Mouse (Mus musculus) liver, adult 2 months (tissue): ENCODE measurements around the gene E130309D02Rik. TPM values are rescaled to one million over a fixed set of nuclear protein-coding genes. Genes with fewer than 3 reads are reported as not detected.

Experiments used
- DNase-seq: peaks from one replicate; pipeline ENCODE4 v3.0.0-alpha.2; 2011; ENCODE audit warnings: low read depth, low spot score; ENCODE audit errors: extremely low read depth
- H3K27ac ChIP-seq: fragments of 200-500 bp; replicated peaks from 2 replicates; pipeline ENCODE4 v1.5.1; 2012; ENCODE audit warnings: low read depth, mild to moderate bottlenecking, control low read depth, inconsistent platforms, low read length; ENCODE audit not compliant: insufficient read depth
- H3K27me3 ChIP-seq: fragments of 200-500 bp; 2 replicates; pipeline ENCODE4 v1.6.1; 2012; ENCODE audit warnings: mild to moderate bottlenecking, moderate library complexity, low read length, inconsistent platforms; ENCODE audit not compliant: control insufficient read depth, insufficient read depth
- H3K36me3 ChIP-seq: fragments of 200-500 bp; 2 replicates; pipeline ENCODE4 v1.6.1; 2012; ENCODE audit warnings: low read length, inconsistent platforms; ENCODE audit not compliant: control insufficient read depth, insufficient read depth
- H3K4me1 ChIP-seq: fragments of 200-500 bp; 2 replicates; pipeline ENCODE4 v1.6.1; 2011; ENCODE audit warnings: low read length; ENCODE audit not compliant: control insufficient read depth, insufficient read depth
- H3K4me3 ChIP-seq: fragments of 200-500 bp; 2 replicates; pipeline ENCODE4 v1.5.1; 2011; ENCODE audit warnings: low read depth, mild to moderate bottlenecking, control low read depth, low read length, moderate library complexity; ENCODE audit not compliant: insufficient read depth
- H3K79me2 ChIP-seq: fragments of 200-500 bp; 2 replicates; pipeline ENCODE4 v1.6.1; 2012; ENCODE audit warnings: inconsistent platforms, mild to moderate bottlenecking, low read length, moderate library complexity; ENCODE audit not compliant: control insufficient read depth, insufficient read depth
- H3K9ac ChIP-seq: fragments of 200-500 bp; 2 replicates; pipeline ENCODE4 v1.6.1; 2012; ENCODE audit warnings: low read depth, mild to moderate bottlenecking, control low read depth, inconsistent platforms, low read length
- CTCF ChIP-seq: fragments of 200-500 bp; IDR thresholded peaks from 2 replicates; pipeline ENCODE4 v1.5.1; 2011; ENCODE audit warnings: low read depth, low read length, control low read depth
- POLR2A ChIP-seq: fragments of 200-500 bp; IDR thresholded peaks from 2 replicates; pipeline ENCODE4 v1.6.1; 2011; ENCODE audit warnings: low read length, control low read depth; ENCODE audit not compliant: insufficient read depth; ENCODE audit errors: extremely low read depth
- WGBS: fragments of 180-500 bp; shearing (Covaris S2); methylation state at CpG from one replicate; pipeline ENCODE4 v1.1.7; 2018; 5-methylcytosine and 5-hydroxymethylcytosine counted together
- polyA plus RNA-seq: library from polyadenylated mRNA; depleted of rRNA; stranded (reverse); fragments of >200 nt; gene quantifications from 2 replicates; pipeline ENCODE4 v1.2.3, GENCODE M21; 2012
- total RNA-seq: library from RNA; depleted of rRNA; stranded (reverse); fragments of >200 nt; gene quantifications from 2 replicates; pipeline ENCODE4 v1.2.3, GENCODE M21; 2014

Gene E130309D02Rik
- total and polyA plus RNA-seq, 2 experiments: 4.3 to 12.8 TPM

DNA sequence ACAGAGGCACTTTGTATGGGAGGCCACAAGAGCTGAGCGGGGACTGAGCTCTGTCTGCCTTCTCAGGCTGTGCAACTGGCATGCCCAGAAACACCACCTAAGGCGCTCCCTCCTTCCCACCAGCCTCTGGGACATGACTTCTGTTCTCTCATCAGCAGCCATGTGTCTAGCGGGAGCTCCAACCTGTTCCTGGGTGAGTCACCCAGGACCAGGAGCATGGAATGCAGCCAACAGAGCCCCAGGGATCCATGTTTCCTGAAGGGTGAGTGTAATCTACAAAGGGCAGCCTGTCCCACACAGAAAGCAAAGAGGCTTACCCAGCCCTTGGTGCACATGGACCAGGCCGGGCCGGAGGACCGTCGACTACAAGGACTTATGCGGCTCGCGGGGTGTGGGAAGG is 50.5 kb downstream of the E130309D02Rik start:
- H3K27me3 ChIP-seq: no peaks in the 10 kb centered on the region
- H3K9ac ChIP-seq: no peak overlapping the region
- H3K4me1 ChIP-seq: peaks cover 3% of the 10 kb centered on the region; the same call in 1 of the 2 replicates
- DNase-seq: no peak
- no peaks in the 10 kb centered on the region for H3K36me3 ChIP-seq
- WGBS: 93% methylated on average over 10 of the region's 10 CpGs
- H3K27ac ChIP-seq: no peak overlapping the region
- TF ChIP-seq CTCF: no peak
- TF ChIP-seq POLR2A: no peak
- no peaks in the 10 kb centered on the region for H3K79me2 ChIP-seq
- no peak overlapping the region for H3K4me3 ChIP-seq

DNA sequence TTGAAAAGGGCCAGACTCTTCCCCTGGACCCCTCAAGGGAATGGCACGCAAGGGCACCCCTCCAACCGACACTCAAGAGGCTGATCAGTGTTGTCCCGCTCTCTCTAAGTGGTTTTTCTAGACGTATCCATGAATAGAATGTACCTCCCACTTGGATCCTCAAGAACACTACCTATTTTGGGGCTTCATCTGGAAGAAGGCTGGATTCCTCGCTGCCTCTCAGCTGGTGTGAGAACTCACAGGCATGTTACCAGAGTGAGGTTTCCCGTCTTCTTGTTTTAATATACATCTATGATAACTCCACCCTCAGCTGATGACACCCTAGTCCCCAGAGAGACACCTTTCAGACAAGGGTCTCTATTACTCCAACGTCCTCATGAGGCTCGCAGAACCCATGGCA is 53.5 kb downstream of the E130309D02Rik start:
- Histone ChIP-seq H3K4me1 (no peaks in the 10 kb centered on the region), H3K4me3 (no peak overlapping the region), H3K9ac (no peak overlapping the region), H3K27ac (no peak overlapping the region), H3K36me3 (no peaks in the 10 kb centered on the region), H3K27me3 (no peaks in the 10 kb centered on the region), H3K79me2 (no peaks in the 10 kb centered on the region)
- TF ChIP-seq POLR2A: no peak
- TF ChIP-seq CTCF: no peak
- WGBS: 94% methylated on average over 8 of the region's 8 CpGs
- DNase-seq: no peak

DNA sequence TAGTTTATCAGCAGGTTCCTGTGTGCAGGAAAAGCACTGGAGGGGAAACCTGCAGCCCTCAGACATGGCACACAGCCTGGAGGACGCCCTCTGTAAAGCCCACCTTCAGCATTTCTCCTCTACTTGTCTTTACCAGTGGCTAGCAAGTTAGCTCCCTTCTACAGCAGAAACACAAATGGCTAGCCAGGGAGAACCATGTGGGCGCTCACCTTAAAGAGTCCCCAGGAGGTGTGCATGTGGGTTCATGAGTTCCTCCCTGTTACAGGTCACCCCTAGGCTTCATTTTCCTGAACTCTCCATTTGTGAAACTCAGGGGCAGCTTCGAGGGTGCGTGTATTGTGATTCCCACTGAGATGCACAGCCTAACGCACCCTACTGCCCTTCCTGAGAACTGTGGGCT is 59.4 kb downstream of the E130309D02Rik start:
- TF ChIP-seq CTCF (no peak), POLR2A (no peak)

DNA sequence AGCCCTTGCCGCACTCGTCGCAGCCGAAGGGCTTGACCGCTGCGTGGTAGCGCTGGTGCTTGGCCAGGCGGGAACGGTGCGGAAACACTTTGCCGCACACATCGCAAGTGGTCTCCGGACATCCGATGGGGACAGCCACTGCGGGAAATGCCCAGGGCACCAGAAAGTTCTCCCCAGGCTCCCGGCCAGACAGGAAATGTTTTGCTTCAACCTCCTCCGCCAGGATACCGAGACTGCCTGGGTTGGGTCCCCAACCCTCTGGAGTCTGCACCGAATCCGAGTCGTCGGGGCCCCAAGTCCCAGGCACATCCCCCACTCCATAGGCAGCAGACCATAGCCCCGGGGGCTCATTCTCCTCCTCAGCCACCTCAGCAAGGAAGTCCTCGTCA is 60.0 kb downstream of the E130309D02Rik start:
- peaks cover 17% of the 10 kb centered on the region for H3K27me3 ChIP-seq

More for the DNA sequence above, 59.4 kb downstream of the E130309D02Rik start:
- DNase-seq: no peak
- Histone ChIP-seq H3K9ac (no peak overlapping the region), H3K36me3 (no peaks in the 10 kb centered on the region; the same call in 1 of the 2 replicates), H3K27ac (no peak overlapping the region), H3K79me2 (no peaks in the 10 kb centered on the region), H3K4me3 (no peak overlapping the region), H3K27me3 (peaks cover 17% of the 10 kb centered on the region), H3K4me1 (no peaks in the 10 kb centered on the region)
- 94% methylated on average over 5 of the region's 5 CpGs for WGBS

DNA sequence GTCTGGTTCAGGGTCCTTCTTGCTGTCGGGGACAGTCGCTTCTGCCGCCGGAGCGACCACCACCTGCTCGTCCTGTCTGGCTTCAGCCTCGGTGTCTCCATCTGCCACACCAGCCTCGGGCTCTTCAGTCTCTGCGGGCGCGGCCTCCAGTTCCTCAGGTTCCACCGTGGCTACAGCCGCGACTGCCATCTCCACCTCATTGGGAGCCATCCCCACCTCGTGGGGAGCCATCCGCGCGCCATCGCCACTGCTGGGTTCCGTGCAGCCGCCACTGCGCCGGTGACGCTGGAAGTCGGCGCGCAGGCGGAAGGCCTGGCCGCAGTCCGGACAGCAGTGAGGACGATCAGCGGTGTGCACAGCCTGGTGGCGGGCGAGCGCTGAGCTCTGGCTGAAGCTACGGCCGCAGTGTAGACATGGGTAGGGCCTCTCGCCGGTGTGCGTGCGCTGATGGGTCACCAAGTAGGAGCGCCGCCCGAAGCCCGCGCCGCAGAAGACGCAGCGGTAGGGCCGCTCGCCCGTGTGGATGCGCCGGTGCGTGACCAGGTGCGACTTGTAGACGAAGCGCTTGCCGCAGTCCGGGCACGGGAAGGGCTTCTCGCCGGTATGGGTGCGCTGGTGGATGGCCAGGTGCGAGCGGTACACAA is 60.6 kb downstream of the E130309D02Rik start:
- WGBS: 70% methylated on average over 66 of the region's 66 CpGs
- Histone ChIP-seq H3K4me1 (no peaks in the 10 kb centered on the region), H3K36me3 (no peaks in the 10 kb centered on the region; the same call in 1 of the 2 replicates), H3K4me3 (no peak overlapping the region), H3K79me2 (no peaks in the 10 kb centered on the region), H3K27me3 (peaks cover 17% of the 10 kb centered on the region), H3K9ac (no peak overlapping the region), H3K27ac (no peak overlapping the region)
- DNase-seq: no peak
- TF ChIP-seq POLR2A (no peak), CTCF (no peak)

More for the DNA sequence above, 60.0 kb downstream of the E130309D02Rik start:
- no peaks in the 10 kb centered on the region for H3K79me2 ChIP-seq
- H3K27ac ChIP-seq: no peak overlapping the region
- no peak overlapping the region for H3K4me3 ChIP-seq
- 76% methylated on average over 24 of the region's 24 CpGs for WGBS
- H3K4me1 ChIP-seq: no peaks in the 10 kb centered on the region
- no peak for DNase-seq
- TF ChIP-seq POLR2A (no peak), CTCF (no peak)
- H3K9ac ChIP-seq: no peak overlapping the region
- H3K36me3 ChIP-seq: no peaks in the 10 kb centered on the region; the same call in 1 of the 2 replicates

DNA sequence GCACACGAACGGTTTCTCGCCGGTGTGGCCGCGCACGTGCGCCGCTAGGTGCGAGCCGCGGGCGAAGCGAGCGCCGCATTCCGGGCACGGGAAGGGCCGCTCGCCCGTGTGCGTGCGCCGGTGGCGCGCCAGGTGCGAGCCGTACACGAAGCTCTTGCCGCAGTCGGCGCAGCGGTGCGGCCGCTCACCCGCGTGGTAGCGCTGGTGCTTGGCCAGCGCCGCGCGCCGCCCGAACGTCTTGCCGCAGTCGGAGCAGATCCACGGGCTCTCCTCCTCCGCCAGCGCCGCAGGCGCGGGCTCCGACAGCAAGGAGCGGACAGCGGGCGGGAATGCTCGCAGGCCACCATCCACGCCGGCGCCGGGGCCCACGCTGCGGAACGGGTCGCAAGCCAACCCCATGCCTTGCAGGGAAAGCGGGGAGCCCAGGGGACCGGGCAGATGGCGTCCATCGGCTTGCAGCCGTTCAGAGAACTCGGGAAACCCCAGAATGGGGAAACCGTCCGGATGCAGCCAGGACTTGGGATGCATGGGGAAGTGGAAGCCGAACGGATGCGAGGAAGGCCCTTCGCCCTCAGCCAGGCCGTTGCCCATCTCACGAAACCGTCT is 61.2 kb downstream of the E130309D02Rik start:
- Histone ChIP-seq H3K27ac (no peak overlapping the region), H3K9ac (no peak overlapping the region), H3K4me3 (no peak overlapping the region), H3K36me3 (no peaks in the 10 kb centered on the region; the same call in 1 of the 2 replicates), H3K4me1 (no peaks in the 10 kb centered on the region), H3K79me2 (no peaks in the 10 kb centered on the region), H3K27me3 (peaks cover 17% of the 10 kb centered on the region)
- no peak for DNase-seq
- no peak for TF ChIP-seq CTCF
- no peak for TF ChIP-seq POLR2A
- WGBS: 42% methylated on average over 81 of the region's 81 CpGs
